Mouse (Mus musculus): ENCODE measurements at regions not wholly inside any gene's neighbourhood (a gene's known extent, or its start where the extent isn't known, plus 50 kb on each side); places are given as distances from the start of the nearest gene placed in this dataset.

- TF ChIP-seq CTCF (IDR thresholded peaks at IDR 0.05; ENCODE audit: borderline replicate concordance, insufficient read depth, low read depth, low read length) (no peak), POLR2A (IDR thresholded peaks at IDR 0.05; ENCODE audit: borderline replicate concordance, insufficient read depth, low read length) (no peak)
Observed at GRCm38 (mm10) chr4:105610917-105611316, 178.8 kb upstream of the Gm12728 start.

Measured in cerebellum, adult 2 months (tissue).